Comparison of ENCODE assay signal across 14 mouse cellular contexts in the genomic region with DNA sequence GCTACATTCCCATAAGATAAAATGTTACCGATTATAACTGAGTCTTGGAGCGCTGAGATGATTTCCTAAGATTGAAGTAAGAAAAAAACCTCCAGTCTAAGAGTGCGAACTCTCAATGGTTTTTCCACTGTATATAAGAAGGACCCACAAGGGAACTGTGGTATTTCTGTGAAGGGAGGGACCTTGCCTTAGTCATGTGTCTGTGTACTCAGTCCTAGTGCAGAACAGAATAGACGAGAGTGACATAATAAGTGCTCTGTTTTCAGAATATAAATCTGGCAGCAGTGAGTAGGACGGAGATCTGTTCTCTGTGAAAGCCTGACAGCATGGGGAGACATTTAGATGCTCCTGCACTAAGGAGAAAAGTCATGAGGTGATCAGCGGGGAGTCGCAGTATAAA.
DNase-seq lines count a peak whose midpoint lies in the region; ATAC-seq lines count a peak whose summit lies in the region.
"Had no signal": no experiment of that assay in that cellular context is flagged by ENCODE, and none has a peak within 500 bp of the region (broad histone marks: within the 10 kb centered on the region; RNA-seq: fewer than 3 reads in every experiment).

No protein-coding gene starts in this region.

- no peaks in the 10 kb centered on the region for H3K9me3 ChIP-seq in forebrain, embryonic 14.5 days (replicated peaks; ENCODE audit: control insufficient read depth, low read length)
- H3K9me3 ChIP-seq in forebrain, embryonic 10.5 days = no peaks in the 10 kb centered on the region
- H3K9me3 ChIP-seq in kidney, embryonic 14.5 days (ENCODE audit: control insufficient read depth, low read length) = no peaks in the 10 kb centered on the region
- no peaks in the 10 kb centered on the region for H3K9me3 ChIP-seq in neural tube, embryonic 12.5 days
- H3K9me3 ChIP-seq: G1E; heart, embryonic 10.5 days; liver, embryonic 13.5 days had no signal

- no peak overlapping the region for H3K9ac ChIP-seq in forebrain, embryonic 14.5 days (ENCODE audit: low read length)
- no peak overlapping the region for H3K9ac ChIP-seq in kidney, embryonic 14.5 days (ENCODE audit: low read depth, low read length)
- H3K9ac ChIP-seq in neural tube, embryonic 12.5 days = no peak overlapping the region
- H3K9ac ChIP-seq: liver, embryonic 13.5 days had no signal

- no peaks in the 10 kb centered on the region for H3K4me1 ChIP-seq in forebrain, embryonic 14.5 days (ENCODE audit: control insufficient read depth, insufficient read depth, low read length)
- H3K4me1 ChIP-seq in forebrain, embryonic 10.5 days = peaks cover 6% of the 10 kb centered on the region; the same call in 1 of the 2 replicates
- no peaks in the 10 kb centered on the region for H3K4me1 ChIP-seq in kidney, embryonic 14.5 days (ENCODE audit: control insufficient read depth, insufficient read depth, low read length)
- H3K4me1 ChIP-seq in neural tube, embryonic 12.5 days = no peaks in the 10 kb centered on the region
- H3K4me1 ChIP-seq: heart, embryonic 10.5 days; liver, embryonic 13.5 days had no signal

- H3K27ac ChIP-seq in forebrain, embryonic 14.5 days (ENCODE audit: low read depth, low read length) = no peak overlapping the region
- H3K27ac ChIP-seq in forebrain, embryonic 10.5 days = no peak overlapping the region
- no peak overlapping the region for H3K27ac ChIP-seq in kidney, embryonic 14.5 days (ENCODE audit: low read depth, low read length)
- no peak overlapping the region for H3K27ac ChIP-seq in neural tube, embryonic 12.5 days
- H3K27ac ChIP-seq: heart, embryonic 10.5 days; liver, embryonic 13.5 days had no signal

- 62% methylated on average over 7 of the region's 7 CpGs for WGBS in forebrain, embryonic 14.5 days
- 76% methylated on average over 7 of the region's 7 CpGs for WGBS in forebrain, embryonic 10.5 days
- WGBS in kidney, embryonic 14.5 days = 59% methylated on average over 7 of the region's 7 CpGs
- 53% methylated on average over 7 of the region's 7 CpGs for WGBS in neural tube, embryonic 12.5 days

- no peak overlapping the region for H3K4me3 ChIP-seq in forebrain, embryonic 14.5 days (ENCODE audit: low read depth, low read length)
- H3K4me3 ChIP-seq in forebrain, embryonic 10.5 days = no peak overlapping the region
- no peak overlapping the region for H3K4me3 ChIP-seq in kidney, embryonic 14.5 days (ENCODE audit: low read length)
- no peak overlapping the region for H3K4me3 ChIP-seq in neural tube, embryonic 12.5 days
- H3K4me3 ChIP-seq: heart, embryonic 10.5 days; liver, embryonic 13.5 days; myocyte had no signal

- H3K4me2 ChIP-seq in forebrain, embryonic 14.5 days (ENCODE audit: low read length) = no peak overlapping the region
- no peak overlapping the region for H3K4me2 ChIP-seq in kidney, embryonic 14.5 days (replicated peaks; ENCODE audit: low read depth, low read length)
- no peak overlapping the region for H3K4me2 ChIP-seq in neural tube, embryonic 12.5 days (replicated peaks)
- H3K4me2 ChIP-seq: liver, embryonic 13.5 days had no signal

- ATAC-seq in forebrain, embryonic 14.5 days = no peak
- peak; percentile 55; the same call in 1 of the 2 replicates for ATAC-seq in kidney, embryonic 14.5 days (ENCODE audit: low FRiP score, low TSS enrichment)
- ATAC-seq in neural tube, embryonic 12.5 days (ENCODE audit: low FRiP score, low read depth) = peak; percentile 48; the same call in 1 of the 2 replicates
- ATAC-seq: inflammation-experienced regulatory T-cells, adult 6 months had no signal

- H3K36me3 ChIP-seq in forebrain, embryonic 14.5 days (ENCODE audit: control insufficient read depth, insufficient read depth, low read length) = no peaks in the 10 kb centered on the region
- H3K36me3 ChIP-seq in forebrain, embryonic 10.5 days (replicated peaks) = peaks cover 14% of the 10 kb centered on the region
- H3K36me3 ChIP-seq in kidney, embryonic 14.5 days (ENCODE audit: control insufficient read depth, insufficient read depth, low read length) = 0 out of 2 replicates have a peak, but pooled peaks cover 7% of the 10 kb centered on the region
- H3K36me3 ChIP-seq in neural tube, embryonic 12.5 days = no peaks in the 10 kb centered on the region
- H3K36me3 ChIP-seq: G1E; heart, embryonic 10.5 days; liver, embryonic 13.5 days had no signal

- H3K27me3 ChIP-seq in forebrain, embryonic 14.5 days (replicated peaks; ENCODE audit: control insufficient read depth, insufficient read depth, low read length) = no peaks in the 10 kb centered on the region
- no peaks in the 10 kb centered on the region for H3K27me3 ChIP-seq in forebrain, embryonic 10.5 days (ENCODE audit: poor library complexity, severe bottlenecking)
- H3K27me3 ChIP-seq in kidney, embryonic 14.5 days (ENCODE audit: control insufficient read depth, insufficient read depth, low read length) = no peaks in the 10 kb centered on the region
- no peaks in the 10 kb centered on the region for H3K27me3 ChIP-seq in neural tube, embryonic 12.5 days (replicated peaks)
- H3K27me3 ChIP-seq: liver, embryonic 13.5 days had no signal

- peak; percentile 28 for DNase-seq in forebrain, embryonic 14.5 days (ENCODE audit: low spot score)
- no peak for DNase-seq in forebrain, embryonic 10.5 days (ENCODE audit: extremely low spot score, low spot score)
- no peak for DNase-seq in kidney, postnatal 14 days
- DNase-seq in neural tube, embryonic 10.5 days (ENCODE audit: extremely low spot score, low spot score) = no peak
- peak; percentile 83 for DNase-seq in telencephalon, adult 2 months (ENCODE audit: low read depth, low spot score)
- DNase-seq in spleen, postnatal 4 days (ENCODE audit: low spot score in 2 of 2) = no peak
- DNase-seq: liver, embryonic 13.5 days; lung, postnatal 4 days had no signal

Comparison
In these comparisons a context has a peak if more than half of its experiments do, and no peak if none do; other contexts are left out.
1. DNase-seq: peak in forebrain, embryonic 14.5 days (single experiment) and telencephalon, adult 2 months (single experiment); none in forebrain, embryonic 10.5 days (single experiment), kidney, postnatal 14 days (single experiment), neural tube, embryonic 10.5 days (single experiment) and spleen, postnatal 4 days (0 of 2).